Mouse (Mus musculus): ENCODE data around the gene Ccnb3. TPM values are rescaled to one million over a fixed set of nuclear protein-coding genes. Genes with fewer than 3 reads are reported as not detected.

Ccnb3 gene
- polyA plus RNA-seq (2021; fragmentation: Nextera tagmentation), result not detected in 2 replicates
- long read RNA-seq, experiment 1, result 0 reads
- long read RNA-seq, experiment 2, result 0 reads

GRCm38 (mm10) chrX:7041519-7041918 lies at the start of gene Ccnb3:
Ccnb3 (minus strand) TSS chrX:7041619.

DNA sequence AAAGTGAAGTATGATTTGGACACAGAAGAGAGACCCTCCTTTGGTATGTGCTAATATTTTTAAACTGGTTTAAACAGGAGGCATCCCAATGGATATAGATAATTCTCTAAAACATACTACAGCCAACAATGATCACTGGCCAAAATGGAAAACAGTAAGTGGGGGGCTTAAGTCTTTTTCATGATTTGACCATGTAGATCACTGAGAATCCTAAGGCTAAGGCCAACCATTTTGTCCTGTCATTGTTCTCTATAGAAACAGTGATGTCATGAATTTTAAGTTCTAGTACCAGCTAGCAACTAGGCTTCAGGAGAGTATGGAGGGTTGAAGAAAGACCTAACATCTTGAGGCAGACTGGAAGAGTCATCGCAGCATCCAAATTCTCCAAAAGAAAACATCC lies 25.8 kb upstream of the Ccnb3 start, which contains the start of gene Akap4:
Gene Akap4 (plus strand): TSS at position 301 of the 400 bp plus-strand sequence.

Other genes with a start within 250 kb of the Ccnb3 start
- not detected in 2 replicates for gene Akap4, start 25.9 kb upstream of the Ccnb3 start, polyA plus RNA-seq (2021; fragmentation: Nextera tagmentation)

All from layer of hippocampus, adult 6 months (tissue).